Mouse (Mus musculus) right cerebral cortex, postnatal 10 days (tissue): ENCODE results near the gene 1810013L24Rik.
"Not testable (repeated sequence)": the region's sequence is repeated elsewhere in the genome, so short reads cannot be mapped to it uniquely, and the experiment has no call there.

Source experiments
- DNase-seq, 2 experiments: peaks; one replicate each; pipeline ENCODE4 v3.0.0; 2021; ENCODE audit warnings: low spot score in 2 of 2

The 1810013L24Rik gene

DNA sequence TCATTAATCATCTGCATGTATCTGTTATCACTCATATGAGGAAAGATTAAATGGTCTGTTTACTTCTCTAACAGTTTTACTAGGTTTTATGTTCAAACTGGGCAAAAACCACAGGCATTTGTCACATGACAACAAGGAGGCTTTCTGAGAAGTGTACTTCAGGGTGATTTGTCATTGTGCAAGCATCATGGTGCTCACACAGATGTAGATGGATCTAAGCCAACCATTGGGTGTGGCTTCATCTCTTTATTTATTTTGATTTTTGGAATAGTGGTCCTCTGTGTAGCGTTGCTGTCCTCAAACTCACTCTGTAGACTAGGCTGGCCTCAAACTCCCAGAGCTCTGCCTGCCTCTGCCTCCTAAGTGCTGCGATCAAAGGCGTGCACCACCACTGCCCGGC, 65.4 kb downstream of the 1810013L24Rik start:
- DNase-seq = no peak

DNA sequence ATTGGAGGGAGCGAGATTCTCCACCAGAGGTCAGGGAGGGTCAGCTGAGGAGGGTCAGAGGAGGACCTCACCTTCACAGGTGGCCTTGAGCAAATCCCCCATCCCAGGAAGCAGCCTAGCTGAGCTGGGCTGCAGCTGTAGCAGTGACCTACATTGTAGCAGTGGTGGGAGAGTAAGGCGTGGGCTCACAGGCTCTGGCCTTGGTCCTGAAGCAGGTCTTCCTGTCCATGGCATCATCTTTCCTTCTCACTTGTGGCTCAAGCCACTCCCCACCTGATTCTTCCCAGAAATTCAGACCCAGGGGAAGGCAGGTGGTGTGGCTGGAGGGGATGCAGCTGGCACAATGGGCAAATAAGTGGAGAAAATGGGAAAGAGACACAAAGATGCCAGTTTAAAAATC, 76.2 kb downstream of the 1810013L24Rik start:
- DNase-seq = not testable (repeated sequence)
